Mouse (Mus musculus) kidney, embryonic 14.5 days (tissue): ENCODE data around the gene Gm10645. TPM values are rescaled to one million over a fixed set of nuclear protein-coding genes. Genes with fewer than 3 reads are reported as not detected.

Source experiments
- ATAC-seq: fragments of 200-750 bp; cut with Nextera tagmentation; 2 replicates; pipeline ENCODE4 v1.8.0; 2017; ENCODE audit warnings: moderate number of reproducible peaks, mild to moderate bottlenecking, moderate TSS enrichment, moderate library complexity; ENCODE audit not compliant: low FRiP score, low TSS enrichment
- H3K27ac ChIP-seq: fragments of 300-500 bp; sonication (generic); 2 replicates; pipeline ENCODE4 v1.5.1; 2014; ENCODE audit warnings: low read depth, mild to moderate bottlenecking, low read length, moderate library complexity, mixed read lengths
- H3K27me3 ChIP-seq: fragments of 300-500 bp; sonication (generic); 2 replicates; pipeline ENCODE4 v1.6.1; 2014; ENCODE audit warnings: mild to moderate bottlenecking, low read length; ENCODE audit not compliant: control insufficient read depth, insufficient read depth
- H3K36me3 ChIP-seq: fragments of 300-500 bp; sonication (generic); 2 replicates; pipeline ENCODE4 v1.6.1; 2014; ENCODE audit warnings: low read length, mixed read lengths; ENCODE audit not compliant: control insufficient read depth, insufficient read depth
- H3K4me1 ChIP-seq: fragments of 300-500 bp; sonication (generic); 2 replicates; pipeline ENCODE4 v1.6.1; 2014; ENCODE audit warnings: low read length, mixed read lengths; ENCODE audit not compliant: control insufficient read depth, insufficient read depth
- H3K4me2 ChIP-seq: fragments of 300-500 bp; sonication (generic); replicated peaks from 2 replicates; pipeline ENCODE4 v1.6.1; 2014; ENCODE audit warnings: low read depth, mild to moderate bottlenecking, low read length
- H3K4me3 ChIP-seq: fragments of 300-500 bp; sonication (generic); 2 replicates; pipeline ENCODE4 v1.5.1; 2014; ENCODE audit warnings: mild to moderate bottlenecking, low read length
- H3K9ac ChIP-seq: fragments of 300-500 bp; sonication (generic); 2 replicates; pipeline ENCODE4 v1.6.1; 2014; ENCODE audit warnings: low read depth, mild to moderate bottlenecking, low read length, moderate library complexity
- H3K9me3 ChIP-seq: fragments of 300-500 bp; sonication (generic); 2 replicates; pipeline ENCODE4 v1.6.1; 2016; ENCODE audit warnings: low read length; ENCODE audit not compliant: control insufficient read depth
- WGBS: fragments of 180-500 bp; shearing (Covaris S2); extraction: QIAGEN DNeasy Blood & Tissue Kit; methylation state at CpG from one replicate; pipeline ENCODE4 v1.1.7; 2014; 5-methylcytosine and 5-hydroxymethylcytosine counted together
- polyA plus RNA-seq: library from polyadenylated mRNA; unstranded; fragments of >200 nt; fragmentation: Nextera tagmentation; extraction: Ambion mirVana; gene quantifications from 2 replicates; pipeline ENCODE4 v1.2.1, GENCODE M21; 2014

The Gm10645 gene
- polyA plus RNA-seq, 1 experiment from 2014 or later = 3.0 TPM

DNA sequence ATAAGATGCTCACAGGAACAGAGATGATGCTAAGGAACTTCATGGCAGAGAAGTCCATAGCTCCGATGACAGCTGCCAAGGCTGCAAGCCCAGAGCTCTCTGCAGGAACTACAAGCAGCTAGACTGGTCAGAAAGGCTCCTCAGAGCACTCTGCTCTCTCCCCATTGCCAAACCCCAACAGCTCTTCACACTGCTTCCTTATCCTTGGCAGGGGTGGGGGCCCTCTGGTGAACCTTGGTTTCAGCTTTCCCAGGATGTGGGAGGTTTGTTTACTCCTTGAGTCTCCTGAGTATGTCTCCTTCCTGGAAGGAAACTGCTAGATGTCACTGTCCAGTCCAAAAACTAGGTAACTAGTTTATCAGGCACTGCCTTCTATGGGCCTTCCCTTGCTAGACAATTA lies 25.9 kb downstream of the Gm10645 start:
- no peak overlapping the region for H3K4me3 ChIP-seq
- no peak overlapping the region for H3K9ac ChIP-seq
- H3K4me1 ChIP-seq = peaks cover 5% of the 10 kb centered on the region; the same call in 1 of the 2 replicates
- H3K9me3 ChIP-seq = no peaks in the 10 kb centered on the region
- H3K4me2 ChIP-seq = no peak overlapping the region
- no peak overlapping the region for H3K27ac ChIP-seq
- H3K36me3 ChIP-seq = no peaks in the 10 kb centered on the region
- ATAC-seq = no peak
- 78% methylated on average over 1 of the region's 1 CpGs for WGBS
- H3K27me3 ChIP-seq = no peaks in the 10 kb centered on the region

DNA sequence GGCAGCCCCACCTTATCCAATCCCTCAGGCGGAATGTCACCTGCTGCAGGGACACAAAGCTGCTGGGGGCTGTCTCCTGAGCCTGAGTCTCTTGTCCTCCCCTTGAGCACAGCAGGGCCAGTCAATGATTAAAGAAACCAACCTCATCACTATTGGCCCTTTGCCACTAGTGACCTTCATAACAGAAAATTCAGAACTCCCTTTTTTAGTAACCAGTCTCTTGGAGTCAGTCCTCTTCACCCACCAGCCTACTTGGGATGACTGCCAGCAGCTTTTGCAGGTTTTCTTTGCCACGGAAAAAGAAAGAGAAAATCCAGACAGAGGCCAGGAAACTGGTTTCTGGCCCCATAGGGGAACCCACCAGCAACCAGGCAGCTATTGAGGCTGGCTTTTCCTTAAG lies 30.9 kb downstream of the Gm10645 start:
- H3K9ac ChIP-seq = no peak overlapping the region
- 66% methylated on average over 2 of the region's 2 CpGs for WGBS
- no peaks in the 10 kb centered on the region for H3K36me3 ChIP-seq
- H3K27me3 ChIP-seq = no peaks in the 10 kb centered on the region
- no peak overlapping the region for H3K4me3 ChIP-seq
- no peaks in the 10 kb centered on the region for H3K9me3 ChIP-seq
- H3K4me1 ChIP-seq = peaks cover 2% of the 10 kb centered on the region; the same call in 1 of the 2 replicates
- ATAC-seq = no peak
- no peak overlapping the region for H3K4me2 ChIP-seq
- no peak overlapping the region for H3K27ac ChIP-seq

Other genes with a start within 250 kb of the Gm10645 start
- gene Tbc1d9, start 818 bp downstream of the Gm10645 start, polyA plus RNA-seq = 1.5 and 3.4 TPM in 2 replicates
- 0.19 TPM in 1 of 2 replicates, not detected in the other for gene Ucp1, start 124.2 kb upstream of the Gm10645 start, polyA plus RNA-seq
- gene Elmod2, start 166.3 kb upstream of the Gm10645 start, polyA plus RNA-seq = 8.0 and 17.7 TPM in 2 replicates
- gene Mgat4d, start 182.3 kb upstream of the Gm10645 start, polyA plus RNA-seq = not detected in 2 replicates
- gene Clgn, start 223.7 kb upstream of the Gm10645 start, polyA plus RNA-seq = 0.04 and 0.20 TPM in 2 replicates